Mouse (Mus musculus) layer of hippocampus, adult 9-10 months (tissue): ENCODE data around the gene Ripor2.

Experiments used
- DNase-seq: peaks from one replicate; pipeline ENCODE4 v3.0.0; 2022; ENCODE audit warnings: low spot score

Gene Ripor2

DNA sequence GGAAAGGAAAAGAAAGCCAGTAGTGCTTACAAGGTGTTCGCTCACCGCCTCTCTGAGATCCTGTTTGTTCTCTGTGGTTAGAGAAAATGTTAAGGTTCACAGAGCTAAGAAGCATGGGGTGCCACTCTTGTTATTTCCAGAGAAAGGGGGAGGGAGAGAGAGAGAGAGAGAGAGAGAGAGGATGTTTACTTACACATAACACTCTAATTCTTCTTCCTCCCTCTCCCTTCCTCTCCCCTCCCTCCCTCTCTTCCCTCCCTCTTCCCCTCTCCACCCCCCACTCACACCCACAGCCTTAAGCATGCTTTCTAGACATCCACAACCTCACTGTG lies 35.8 kb downstream of the Ripor2 start:
- DNase-seq = no peak

- no peak for DNase-seq
Measured at GRCm38 (mm10) chr13:24619711-24620110, 37.7 kb downstream of the Ripor2 start.

- no peak for DNase-seq
Measured at GRCm38 (mm10) chr13:24620439-24620838, 38.5 kb downstream of the Ripor2 start.

DNA sequence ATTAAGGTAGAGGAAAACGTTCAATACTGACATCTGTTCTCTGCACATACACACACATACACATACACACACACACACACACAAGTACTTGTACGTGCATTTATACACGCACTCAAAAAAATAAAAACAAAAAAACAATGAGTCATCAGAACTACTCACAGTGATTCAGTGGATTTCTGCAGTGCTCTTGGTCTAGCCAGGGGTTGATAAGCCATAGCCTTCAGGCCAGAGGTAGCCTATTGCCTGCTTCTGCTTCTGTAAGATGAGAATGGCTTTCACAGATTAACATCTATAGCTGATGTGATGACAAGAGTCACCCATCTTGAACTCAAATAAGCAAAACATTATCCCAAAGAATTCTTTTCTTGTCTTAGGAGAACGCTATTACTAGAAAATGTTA lies 41.6 kb downstream of the Ripor2 start:
- no peak for DNase-seq

- no peak for DNase-seq
Measured at GRCm38 (mm10) chr13:24625071-24625470, 43.1 kb downstream of the Ripor2 start.

DNA sequence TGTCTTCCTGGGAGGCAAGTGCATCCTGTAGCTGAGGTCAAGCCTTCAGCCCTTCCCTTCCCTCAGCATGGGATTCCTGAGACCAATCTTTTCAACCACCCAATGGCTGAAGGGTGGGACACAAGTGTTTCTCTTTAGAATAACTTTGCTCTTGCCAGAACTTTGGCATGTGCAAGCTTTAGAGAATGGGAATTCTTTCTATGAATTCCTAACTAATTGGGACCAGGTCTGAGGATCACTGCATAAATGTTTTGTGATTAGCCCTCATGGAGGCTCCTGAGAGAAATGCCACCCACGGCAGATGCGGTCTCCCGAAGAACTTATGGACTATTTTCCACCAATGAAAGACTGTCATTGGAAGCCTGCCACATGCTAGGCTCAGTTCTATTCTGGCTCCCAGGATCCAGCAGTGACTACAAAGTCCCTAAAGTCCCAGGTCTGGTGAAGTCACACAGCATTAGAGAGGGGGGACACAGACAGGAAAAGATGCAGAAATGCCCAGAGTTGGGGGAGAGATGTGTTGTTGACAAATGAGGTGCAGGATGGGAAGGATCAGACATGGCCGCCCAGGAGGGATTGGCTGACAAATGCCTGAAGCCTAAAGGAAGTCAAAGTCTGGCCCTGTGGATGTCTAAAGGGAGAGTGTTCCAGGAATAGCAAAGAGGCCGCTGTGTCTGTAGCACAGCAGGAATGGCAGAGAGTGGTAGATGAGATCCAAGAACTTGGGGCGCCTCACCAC lies 44.9 kb downstream of the Ripor2 start:
- DNase-seq = no peak

GRCm38 (mm10) chr13:24628192-24628591 lies 46.2 kb downstream of the Ripor2 start:
- DNase-seq = no peak

GRCm38 (mm10) chr13:24629073-24629621 lies 47.2 kb downstream of the Ripor2 start:
- no peak for DNase-seq

GRCm38 (mm10) chr13:24630364-24630763 lies 48.4 kb downstream of the Ripor2 start:
- no peak for DNase-seq

DNA sequence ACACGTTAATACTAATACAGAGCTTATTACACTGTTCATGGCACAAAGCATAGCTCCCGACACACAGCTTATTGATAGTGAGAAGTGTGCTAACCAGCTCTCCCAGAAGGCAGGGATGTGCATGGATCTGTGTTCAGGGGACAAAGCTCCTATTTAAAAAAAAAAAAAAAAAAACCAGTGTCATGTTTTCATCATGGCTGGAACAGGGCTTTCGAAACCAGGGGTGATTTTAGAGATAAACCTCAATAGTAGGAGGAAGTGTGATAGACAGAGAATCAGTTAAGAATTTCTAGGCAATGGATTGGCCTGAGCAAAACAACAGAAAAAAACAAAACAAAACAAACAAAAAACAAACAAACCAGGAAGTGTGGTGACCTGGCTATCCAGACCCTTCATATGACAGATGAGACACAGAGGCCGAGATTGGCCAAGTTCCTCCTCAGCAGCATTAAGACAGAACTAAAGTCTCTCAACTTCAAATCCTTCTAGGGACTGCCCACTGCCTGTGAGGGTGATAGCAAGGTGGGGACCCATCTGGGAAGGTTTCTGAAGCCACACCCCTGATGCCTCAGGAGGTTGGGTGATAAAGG lies 51.1 kb downstream of the Ripor2 start:
- no peak for DNase-seq

GRCm38 (mm10) chr13:24634346-24635120 lies 52.5 kb downstream of the Ripor2 start:
- no peak for DNase-seq

GRCm38 (mm10) chr13:24638371-24639214 lies 56.6 kb downstream of the Ripor2 start:
- DNase-seq = no peak

DNA sequence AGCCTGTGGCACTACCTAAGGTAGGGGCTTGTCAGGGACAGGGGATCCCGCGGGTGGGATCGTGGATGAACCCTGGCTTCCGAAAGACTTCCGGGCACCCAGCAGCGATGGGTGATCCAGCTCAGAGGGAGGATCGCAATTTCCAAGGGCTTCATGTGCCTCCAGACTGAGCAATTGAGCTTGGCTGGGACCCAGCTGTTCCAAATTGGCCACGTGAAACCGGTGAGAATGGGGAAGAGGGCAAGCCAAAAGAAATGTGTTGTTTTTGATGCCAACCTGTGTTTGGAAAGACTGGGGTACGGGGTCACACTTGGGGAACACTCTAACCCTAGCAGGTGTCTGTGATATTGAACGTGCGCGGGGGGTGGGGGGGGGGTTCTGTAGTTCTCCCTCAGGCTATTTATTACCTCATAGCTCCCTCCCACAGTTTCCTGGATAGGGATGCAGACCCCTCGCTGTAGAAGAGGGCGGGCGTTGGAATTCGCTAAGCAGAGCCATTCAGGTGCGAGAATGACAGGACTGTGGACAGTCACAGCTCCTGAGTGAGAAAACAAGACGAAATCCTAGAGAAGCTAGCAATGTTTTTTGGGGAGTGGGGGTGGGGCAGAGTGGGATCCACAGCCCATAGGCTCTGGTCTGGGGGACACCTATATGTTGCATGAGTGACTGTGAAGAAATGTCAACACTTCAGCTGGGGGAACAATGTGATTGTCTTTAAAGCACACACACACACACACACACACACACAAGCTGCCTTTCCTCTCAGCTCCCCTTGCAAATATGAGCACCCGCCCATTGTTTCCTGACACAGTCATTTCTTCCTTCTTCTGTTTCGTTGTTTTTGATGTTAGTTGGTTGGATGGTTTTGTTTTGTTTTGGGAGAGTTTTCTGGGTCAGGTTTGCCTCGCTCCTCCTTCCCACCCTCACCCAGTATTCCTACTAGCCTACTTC lies 57.5 kb downstream of the Ripor2 start:
- DNase-seq = no peak

DNA sequence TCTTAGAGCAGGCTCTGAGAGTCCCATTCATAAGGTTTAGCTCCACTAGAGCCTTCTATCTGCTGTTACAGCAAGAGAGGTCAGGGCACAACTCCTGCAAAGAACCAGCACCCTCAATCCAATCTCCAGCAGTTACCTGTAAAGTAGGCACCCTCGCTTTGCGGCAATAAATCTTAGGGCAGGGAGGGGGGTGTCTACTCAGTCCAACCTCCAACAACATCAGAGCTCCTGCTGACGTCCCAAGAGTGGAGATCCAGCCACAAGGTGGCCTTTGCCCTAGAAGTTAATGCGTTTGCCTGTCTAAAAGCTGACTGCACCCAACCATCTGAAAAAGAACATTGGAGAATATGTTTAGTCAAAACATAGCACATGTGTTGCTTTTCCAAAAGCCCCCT lies 58.2 kb downstream of the Ripor2 start:
- no peak for DNase-seq

GRCm38 (mm10) chr13:24640836-24641385 lies 58.9 kb downstream of the Ripor2 start:
- no peak for DNase-seq

GRCm38 (mm10) chr13:24641491-24642430 lies 59.8 kb downstream of the Ripor2 start:
- DNase-seq = no peak

- DNase-seq = no peak
Measured at GRCm38 (mm10) chr13:24645146-24645545, 63.2 kb downstream of the Ripor2 start.

- no peak for DNase-seq
Measured at GRCm38 (mm10) chr13:24646324-24646723, 64.3 kb downstream of the Ripor2 start.

- no peak for DNase-seq
Measured at GRCm38 (mm10) chr13:24647444-24647843, 65.5 kb downstream of the Ripor2 start.
